Mouse (Mus musculus): Measurements from ENCODE around the gene Kcnc1. TPM values are rescaled to one million over a fixed set of nuclear protein-coding genes. Genes with fewer than 3 reads are reported as not detected.

Gene Kcnc1
- 8.5 and 12.2 TPM in 2 replicates for polyA plus RNA-seq (2015; fragmentation: Nextera tagmentation; extraction: Ambion mirVana)

GRCm38 (mm10) chr7:46396231-46396927, at the start of gene Kcnc1:
TSS of gene Kcnc1 (plus strand) at chr7:46396497.
- H3K4me3 ChIP-seq: peak within 1 kb of the TSS; percentile 86
- H3K4me2 ChIP-seq: peak within 1 kb of the TSS; percentile 65
- H3K27me3 ChIP-seq: peaks cover 65% of the 10 kb centered on the region
- H3K36me3 ChIP-seq: no peaks in the 10 kb centered on the region
- H3K4me1 ChIP-seq (replicated peaks): peaks cover 53% of the 10 kb centered on the region
- WGBS: under 1% methylated on average over 65 of the region's 93 CpGs
- peak within 1 kb of the TSS; percentile 86 for H3K27ac ChIP-seq (replicated peaks)
- ATAC-seq (ENCODE audit: low read depth): peak; percentile 64
- peak within 1 kb of the TSS; percentile 96 for H3K9ac ChIP-seq
- H3K9me3 ChIP-seq: no peaks in the 10 kb centered on the region

GRCm38 (mm10) chr7:46347692-46348091, 48.6 kb upstream of the Kcnc1 start:
- H3K9ac ChIP-seq: no peak overlapping the region
- H3K4me2 ChIP-seq: no peak overlapping the region
- H3K27me3 ChIP-seq: peaks cover 53% of the 10 kb centered on the region
- no peak overlapping the region for H3K27ac ChIP-seq (replicated peaks)
- WGBS: 75% methylated on average over 4 of the region's 4 CpGs
- no peak for ATAC-seq (ENCODE audit: low read depth)
- peaks cover 8% of the 10 kb centered on the region for H3K4me1 ChIP-seq (replicated peaks)
- H3K9me3 ChIP-seq: no peaks in the 10 kb centered on the region
- H3K4me3 ChIP-seq: no peak overlapping the region
- H3K36me3 ChIP-seq: no peaks in the 10 kb centered on the region

GRCm38 (mm10) chr7:46348813-46349212, 47.5 kb upstream of the Kcnc1 start:
- peak overlapping the region; percentile 53 for H3K9ac ChIP-seq
- 2% methylated on average over 32 of the region's 36 CpGs for whole genome bisulfite sequencing
- no peak overlapping the region for H3K27ac ChIP-seq (replicated peaks)
- H3K36me3 ChIP-seq: no peaks in the 10 kb centered on the region
- H3K9me3 ChIP-seq: no peaks in the 10 kb centered on the region
- ATAC-seq (ENCODE audit: low read depth): no peak
- peaks cover 53% of the 10 kb centered on the region for H3K27me3 ChIP-seq
- peak overlapping the region; percentile 26 for H3K4me3 ChIP-seq
- peaks cover 8% of the 10 kb centered on the region for H3K4me1 ChIP-seq (replicated peaks)
- H3K4me2 ChIP-seq: peak overlapping the region; percentile 52

GRCm38 (mm10) chr7:46350119-46350702, 46.1 kb upstream of the Kcnc1 start:
- no peak overlapping the region for H3K27ac ChIP-seq (replicated peaks)
- 57% methylated on average over 9 of the region's 9 CpGs for WGBS

GRCm38 (mm10) chr7:46352748-46353147, 43.5 kb upstream of the Kcnc1 start:
- Histone ChIP-seq H3K36me3 (no peaks in the 10 kb centered on the region), H3K4me2 (no peak overlapping the region), H3K27ac (replicated peaks) (no peak overlapping the region), H3K27me3 (peaks cover 39% of the 10 kb centered on the region), H3K9me3 (no peaks in the 10 kb centered on the region), H3K9ac (no peak overlapping the region), H3K4me1 (replicated peaks) (peaks cover 8% of the 10 kb centered on the region), H3K4me3 (no peak overlapping the region)
- 74% methylated on average over 2 of the region's 2 CpGs for WGBS
- ATAC-seq (ENCODE audit: low read depth): no peak

More at GRCm38 (mm10) chr7:46350119-46350702, 46.1 kb upstream of the Kcnc1 start:
- H3K4me3 ChIP-seq: no peak overlapping the region
- H3K27me3 ChIP-seq: peaks cover 53% of the 10 kb centered on the region
- no peak overlapping the region for H3K9ac ChIP-seq
- ATAC-seq (ENCODE audit: low read depth): no peak
- no peak overlapping the region for H3K4me2 ChIP-seq
- no peaks in the 10 kb centered on the region for H3K9me3 ChIP-seq
- H3K36me3 ChIP-seq: no peaks in the 10 kb centered on the region
- H3K4me1 ChIP-seq (replicated peaks): peaks cover 8% of the 10 kb centered on the region

- no peak overlapping the region for H3K27ac ChIP-seq (replicated peaks)
- no peak overlapping the region for H3K4me2 ChIP-seq
- ATAC-seq (ENCODE audit: low read depth): no peak
- H3K27me3 ChIP-seq: peaks cover 34% of the 10 kb centered on the region
- H3K9ac ChIP-seq: no peak overlapping the region
- H3K4me3 ChIP-seq: no peak overlapping the region
- H3K9me3 ChIP-seq: no peaks in the 10 kb centered on the region
- H3K36me3 ChIP-seq: no peaks in the 10 kb centered on the region
- H3K4me1 ChIP-seq (replicated peaks): peaks cover 8% of the 10 kb centered on the region
- 60% methylated on average over 8 of the region's 8 CpGs for WGBS
Observed at GRCm38 (mm10) chr7:46353216-46353615, 43.1 kb upstream of the Kcnc1 start.

GRCm38 (mm10) chr7:46353875-46354274, 42.4 kb upstream of the Kcnc1 start:
- ATAC-seq (ENCODE audit: low read depth): no peak
- Histone ChIP-seq H3K4me1 (replicated peaks) (peaks cover 3% of the 10 kb centered on the region), H3K36me3 (no peaks in the 10 kb centered on the region), H3K4me3 (no peak overlapping the region), H3K27me3 (peaks cover 28% of the 10 kb centered on the region), H3K9ac (no peak overlapping the region), H3K9me3 (no peaks in the 10 kb centered on the region), H3K27ac (replicated peaks) (no peak overlapping the region), H3K4me2 (no peak overlapping the region)
- 80% methylated on average over 4 of the region's 4 CpGs for WGBS

GRCm38 (mm10) chr7:46361776-46362175, 34.5 kb upstream of the Kcnc1 start:
- H3K4me2 ChIP-seq: no peak overlapping the region
- H3K4me1 ChIP-seq (replicated peaks): no peaks in the 10 kb centered on the region
- no peak overlapping the region for H3K4me3 ChIP-seq
- H3K9ac ChIP-seq: no peak overlapping the region
- H3K9me3 ChIP-seq: no peaks in the 10 kb centered on the region
- no peak overlapping the region for H3K27ac ChIP-seq (replicated peaks)
- H3K36me3 ChIP-seq: no peaks in the 10 kb centered on the region
- H3K27me3 ChIP-seq: no peaks in the 10 kb centered on the region; the same call in none of the 2 replicates
- ATAC-seq (ENCODE audit: low read depth): no peak

GRCm38 (mm10) chr7:46364154-46364553, 32.1 kb upstream of the Kcnc1 start:
- no peak overlapping the region for H3K4me3 ChIP-seq
- 63% methylated on average over 5 of the region's 5 CpGs for WGBS
- no peaks in the 10 kb centered on the region for H3K4me1 ChIP-seq (replicated peaks)
- no peaks in the 10 kb centered on the region for H3K36me3 ChIP-seq
- no peaks in the 10 kb centered on the region; the same call in none of the 2 replicates for H3K27me3 ChIP-seq
- no peak overlapping the region for H3K9ac ChIP-seq
- H3K9me3 ChIP-seq: no peaks in the 10 kb centered on the region
- H3K27ac ChIP-seq (replicated peaks): no peak overlapping the region
- no peak overlapping the region for H3K4me2 ChIP-seq
- no peak for ATAC-seq (ENCODE audit: low read depth)

- Histone ChIP-seq H3K9ac (no peak overlapping the region), H3K27me3 (no peaks in the 10 kb centered on the region; the same call in none of the 2 replicates), H3K4me2 (no peak overlapping the region), H3K27ac (replicated peaks) (no peak overlapping the region), H3K9me3 (no peaks in the 10 kb centered on the region), H3K4me1 (replicated peaks) (no peaks in the 10 kb centered on the region), H3K36me3 (no peaks in the 10 kb centered on the region), H3K4me3 (no peak overlapping the region)
- ATAC-seq (ENCODE audit: low read depth): no peak
- WGBS: 92% methylated on average over 1 of the region's 1 CpGs
Observed at GRCm38 (mm10) chr7:46365810-46366209, 30.5 kb upstream of the Kcnc1 start.

GRCm38 (mm10) chr7:46371104-46371503, 25.2 kb upstream of the Kcnc1 start:
- Histone ChIP-seq H3K4me3 (no peak overlapping the region), H3K9me3 (no peaks in the 10 kb centered on the region), H3K36me3 (no peaks in the 10 kb centered on the region), H3K4me2 (no peak overlapping the region), H3K27me3 (peaks cover 39% of the 10 kb centered on the region), H3K27ac (replicated peaks) (no peak overlapping the region), H3K4me1 (replicated peaks) (peaks cover 2% of the 10 kb centered on the region), H3K9ac (no peak overlapping the region)
- ATAC-seq (ENCODE audit: low read depth): no peak
- WGBS: 68% methylated on average over 4 of the region's 4 CpGs

GRCm38 (mm10) chr7:46376172-46377007, 19.9 kb upstream of the Kcnc1 start, which contains the start of gene Myod1:
TSS of gene Myod1 (plus strand) at chr7:46376474.
- H3K4me1 ChIP-seq (replicated peaks): peaks cover 27% of the 10 kb centered on the region
- peak within 1 kb of the TSS; percentile 52 for H3K4me2 ChIP-seq
- no peaks in the 10 kb centered on the region for H3K9me3 ChIP-seq
- 0 out of 2 replicates have a peak, but pooled peaks have one; percentile 57 for ATAC-seq (ENCODE audit: low read depth)
- 3% methylated on average over 44 of the region's 44 CpGs for WGBS
- H3K4me3 ChIP-seq: peak within 1 kb of the TSS; percentile 29
- H3K27me3 ChIP-seq: peaks cover 85% of the 10 kb centered on the region
- no peaks in the 10 kb centered on the region for H3K36me3 ChIP-seq
- no peak within 1 kb of the TSS for H3K27ac ChIP-seq (replicated peaks)
- peak within 1 kb of the TSS; percentile 35; the same call in 1 of the 2 replicates for H3K9ac ChIP-seq
